Mouse (Mus musculus): ENCODE results near the gene Atp9a.

The Atp9a gene

GRCm38 (mm10) chr2:168682721-168683120 is 59.5 kb downstream of the Atp9a start:
- DNase-seq (ENCODE audit: low read depth, low spot score) = no peak

DNA sequence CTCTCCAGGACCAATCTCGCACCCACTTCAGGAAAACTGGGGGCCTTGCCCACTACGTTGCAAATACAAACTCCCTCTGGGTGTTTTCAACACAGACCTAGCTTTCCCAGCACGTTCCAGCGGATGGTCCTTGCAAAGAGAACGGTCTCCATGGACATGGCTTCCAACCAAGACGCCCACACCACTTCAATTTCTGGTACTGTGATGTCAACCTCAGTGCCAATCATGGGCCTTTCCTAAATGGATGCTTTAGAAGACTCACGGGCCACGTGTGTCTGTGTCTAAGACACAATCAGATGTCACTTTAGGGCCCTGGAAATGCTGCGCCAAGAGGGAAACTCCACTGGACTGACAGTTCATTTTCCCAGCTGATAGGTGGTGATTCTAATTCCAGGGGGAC is 60.7 kb downstream of the Atp9a start:
- no peak for DNase-seq (ENCODE audit: low read depth, low spot score)

DNA sequence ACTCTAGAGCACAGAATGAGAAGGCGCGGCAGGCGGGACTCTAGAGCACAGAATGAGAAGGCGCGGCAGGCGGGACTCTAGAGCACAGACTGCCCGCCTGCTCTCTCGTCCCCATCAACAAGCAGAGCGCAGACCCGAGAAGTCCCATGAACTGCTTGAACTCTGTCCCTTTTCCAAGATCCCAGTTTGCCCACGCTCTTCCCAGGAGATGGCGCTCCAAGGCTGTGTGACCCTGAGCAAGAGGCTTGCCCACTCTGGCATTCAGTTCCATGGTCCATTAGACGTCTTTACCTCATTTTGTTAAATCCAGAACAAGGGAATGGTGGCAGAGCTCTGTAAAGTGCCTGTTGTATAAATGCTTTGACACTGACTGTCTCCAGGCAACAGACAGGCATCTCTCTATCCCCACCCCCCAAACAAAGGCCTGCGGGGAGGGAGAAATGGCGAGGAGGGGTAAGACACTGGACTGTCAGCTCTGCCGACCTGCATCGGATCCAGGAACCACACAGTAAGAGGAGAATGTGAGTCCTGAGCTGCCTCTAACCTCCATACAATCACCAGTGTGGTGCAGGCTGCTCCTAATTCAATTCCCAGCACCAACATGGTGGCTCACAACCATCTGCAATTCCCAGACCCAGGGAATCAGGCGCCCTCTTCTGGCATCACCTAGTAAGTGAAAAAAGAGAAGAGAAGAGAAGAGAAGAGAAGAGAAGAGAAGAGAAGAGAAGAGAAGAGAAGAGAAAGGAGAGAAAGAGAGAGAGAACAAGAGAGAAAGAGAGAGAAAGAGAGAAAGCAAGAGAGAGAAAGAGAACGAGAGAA is 62.6 kb downstream of the Atp9a start:
- no peak for DNase-seq (ENCODE audit: low read depth, low spot score)

- no peak for DNase-seq (ENCODE audit: low read depth, low spot score)
Measured at GRCm38 (mm10) chr2:168678662-168679294, 63.4 kb downstream of the Atp9a start.

GRCm38 (mm10) chr2:168677650-168678049 is 64.6 kb downstream of the Atp9a start:
- DNase-seq (ENCODE audit: low read depth, low spot score) = no peak

DNA sequence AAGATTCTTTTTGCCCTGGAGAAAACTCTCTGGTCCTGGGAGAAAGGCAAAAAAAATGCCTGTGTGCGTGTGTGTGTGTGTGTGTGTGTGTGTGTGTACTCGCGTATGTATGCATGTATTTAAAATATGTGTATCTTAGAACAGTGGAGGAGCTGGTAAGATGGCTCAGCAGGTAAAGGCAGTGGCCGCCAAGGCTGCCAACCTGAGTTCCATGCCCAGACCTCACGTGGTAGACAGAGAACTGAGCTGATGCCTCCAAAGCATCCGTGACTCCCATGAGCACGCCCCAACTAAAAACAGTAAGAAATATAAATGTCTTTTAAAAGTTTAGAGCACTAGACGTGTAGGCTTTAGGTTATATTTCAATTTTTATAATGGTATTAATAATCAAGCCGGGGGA is 70.5 kb downstream of the Atp9a start:
- no peak for DNase-seq (ENCODE audit: low read depth, low spot score)

DNA sequence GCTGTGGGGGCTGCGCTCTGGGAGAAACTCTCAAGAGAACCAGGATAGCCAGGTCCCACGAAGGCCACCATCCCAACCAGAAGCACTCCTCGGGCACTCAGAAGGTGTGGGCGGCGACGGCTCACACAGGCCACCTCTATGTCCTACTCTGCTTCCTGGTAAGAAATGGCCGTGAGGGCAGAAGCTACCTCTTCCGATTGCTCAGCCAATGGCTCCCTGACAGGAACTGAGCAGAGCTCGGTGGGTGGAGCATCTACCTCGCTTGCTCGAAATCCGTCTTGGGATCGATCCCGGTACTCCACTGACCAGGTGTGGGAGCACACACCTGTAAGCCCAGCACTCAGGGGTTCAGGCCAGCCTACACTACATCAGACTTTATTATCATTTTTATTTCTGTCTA is 72.0 kb downstream of the Atp9a start:
- no peak for DNase-seq (ENCODE audit: low read depth, low spot score)

- no peak for DNase-seq (ENCODE audit: low read depth, low spot score)
Measured at GRCm38 (mm10) chr2:168669762-168670161, 72.4 kb downstream of the Atp9a start.

- DNase-seq (ENCODE audit: low read depth, low spot score) = no peak
Measured at GRCm38 (mm10) chr2:168667745-168668144, 74.5 kb downstream of the Atp9a start.

- DNase-seq (ENCODE audit: low read depth, low spot score) = no peak
Measured at GRCm38 (mm10) chr2:168665680-168666079, 76.5 kb downstream of the Atp9a start.

GRCm38 (mm10) chr2:168663716-168664115 is 78.5 kb downstream of the Atp9a start:
- no peak for DNase-seq (ENCODE audit: low read depth, low spot score)

DNA sequence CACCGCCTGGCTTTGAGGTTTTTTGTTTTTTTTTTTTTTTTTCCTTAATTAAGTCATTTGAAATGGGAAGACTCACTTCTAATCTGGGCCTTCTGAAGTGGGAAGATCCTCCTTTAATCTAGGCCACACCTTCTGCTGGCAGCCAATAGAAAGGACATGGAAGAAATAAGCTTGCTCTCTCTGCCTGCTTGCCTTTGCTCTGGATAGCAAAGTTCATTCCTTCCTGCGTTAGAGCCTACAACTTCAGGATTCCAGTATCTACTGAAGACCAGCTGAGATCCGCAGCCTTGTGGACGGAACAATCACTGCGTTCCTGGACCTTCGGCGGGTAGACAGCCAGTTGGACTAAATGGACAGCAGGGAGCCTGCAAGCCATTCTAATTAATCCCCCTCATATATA is 79.0 kb downstream of the Atp9a start:
- DNase-seq (ENCODE audit: low read depth, low spot score) = no peak

GRCm38 (mm10) chr2:168661802-168662201 is 80.4 kb downstream of the Atp9a start:
- DNase-seq (ENCODE audit: low read depth, low spot score) = no peak

DNA sequence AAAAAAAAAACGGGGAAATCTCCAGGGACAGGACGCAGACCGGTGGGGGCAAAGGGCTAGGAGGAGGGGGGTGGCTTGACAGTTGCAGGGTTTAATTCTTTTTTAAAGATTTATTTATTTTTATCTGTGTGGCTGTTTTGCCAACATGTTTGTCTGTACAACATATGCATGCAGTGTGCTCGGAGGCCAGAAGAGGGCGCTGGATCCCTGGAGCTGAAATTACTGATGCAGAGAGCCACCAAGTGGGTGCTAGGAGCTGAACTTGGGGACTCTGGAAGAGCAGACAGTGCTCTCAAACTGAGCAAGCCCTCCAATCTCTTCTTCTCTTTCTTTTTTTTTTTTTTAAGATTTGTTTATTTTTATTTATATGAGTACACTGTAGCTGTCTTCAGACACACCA is 81.9 kb downstream of the Atp9a start:
- no peak for DNase-seq (ENCODE audit: low read depth, low spot score)

DNA sequence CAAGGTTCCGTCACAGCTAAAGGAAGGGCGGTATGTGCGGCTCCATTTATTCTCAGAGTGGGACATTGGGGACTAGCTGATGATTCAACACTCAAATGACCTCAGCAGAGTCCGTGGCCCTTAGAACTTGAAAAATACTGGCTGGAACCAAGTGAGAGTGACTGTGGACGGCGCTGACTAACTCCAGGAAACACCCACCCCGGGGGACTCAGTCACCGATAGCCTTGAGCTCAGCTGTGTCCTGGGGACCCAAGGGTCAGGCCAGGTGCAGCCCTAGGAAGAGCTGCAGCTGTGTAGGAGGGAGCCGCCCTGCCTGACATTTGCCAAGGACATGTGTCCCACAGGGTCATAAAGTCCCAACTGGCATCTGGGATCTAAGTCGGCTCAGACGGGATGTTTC is 83.7 kb downstream of the Atp9a start:
- DNase-seq (ENCODE audit: low read depth, low spot score) = no peak

DNA sequence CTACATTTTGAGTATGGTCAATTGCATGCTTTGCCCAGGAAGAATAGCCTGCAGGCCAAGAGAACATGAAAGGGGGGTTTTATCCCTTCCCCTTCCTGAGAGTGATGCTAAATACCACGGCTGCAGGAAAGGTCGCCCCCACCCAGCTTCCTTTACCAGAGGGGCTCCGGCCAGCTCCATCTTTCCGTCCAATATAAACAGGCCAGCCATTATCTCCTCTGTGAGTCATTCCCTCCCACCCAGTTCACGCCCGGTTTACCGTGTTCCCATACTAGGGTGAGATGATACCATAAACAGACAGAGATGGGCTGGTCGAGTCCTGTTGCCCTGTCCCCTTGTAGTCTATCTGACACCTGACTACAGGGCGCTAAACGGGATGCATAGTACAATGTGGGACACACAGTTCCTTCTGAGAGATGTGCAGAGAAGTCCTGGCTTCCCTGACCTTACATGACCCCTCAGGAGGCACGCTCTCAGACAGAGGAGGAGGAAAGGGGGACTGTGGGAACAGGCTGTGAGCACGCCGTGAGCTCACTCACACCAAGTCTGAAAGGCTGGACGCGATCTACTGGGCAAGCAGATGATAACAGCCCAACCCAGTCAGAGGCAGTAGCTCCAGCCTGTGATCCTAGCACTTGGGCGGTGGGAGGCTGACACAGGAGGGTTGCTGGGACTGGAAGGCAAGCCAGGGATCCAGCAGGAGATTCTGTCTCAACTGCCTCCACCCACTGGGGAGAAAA is 85.5 kb downstream of the Atp9a start:
- DNase-seq (ENCODE audit: low read depth, low spot score) = no peak

GRCm38 (mm10) chr2:168654983-168655669 is 87.1 kb downstream of the Atp9a start:
- no peak for DNase-seq (ENCODE audit: low read depth, low spot score)

GRCm38 (mm10) chr2:168654482-168654881 is 87.7 kb downstream of the Atp9a start:
- DNase-seq (ENCODE audit: low read depth, low spot score) = no peak

DNA sequence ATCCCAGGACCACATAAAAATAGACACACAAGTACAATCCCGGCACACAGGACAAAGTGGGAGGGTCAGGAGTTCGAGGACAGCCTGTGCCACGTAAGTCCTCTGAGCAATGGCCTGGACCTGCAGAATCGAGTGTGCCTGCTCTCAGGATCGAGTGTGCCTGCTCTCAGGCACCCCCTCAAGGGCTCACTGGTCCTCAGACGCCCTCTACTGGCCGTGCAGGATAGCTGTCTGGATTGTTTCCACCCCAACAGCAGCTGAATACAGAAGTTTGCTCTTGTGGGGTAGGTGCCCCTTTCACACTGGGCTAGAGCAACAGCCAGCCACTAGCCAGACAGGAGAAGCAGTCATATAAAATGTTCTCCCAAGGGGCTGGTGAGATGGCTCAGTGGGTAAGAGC is 90.5 kb downstream of the Atp9a start:
- no peak for DNase-seq (ENCODE audit: low read depth, low spot score)

GRCm38 (mm10) chr2:168648171-168648570 is 94.0 kb downstream of the Atp9a start:
- DNase-seq (ENCODE audit: low read depth, low spot score) = no peak

DNA sequence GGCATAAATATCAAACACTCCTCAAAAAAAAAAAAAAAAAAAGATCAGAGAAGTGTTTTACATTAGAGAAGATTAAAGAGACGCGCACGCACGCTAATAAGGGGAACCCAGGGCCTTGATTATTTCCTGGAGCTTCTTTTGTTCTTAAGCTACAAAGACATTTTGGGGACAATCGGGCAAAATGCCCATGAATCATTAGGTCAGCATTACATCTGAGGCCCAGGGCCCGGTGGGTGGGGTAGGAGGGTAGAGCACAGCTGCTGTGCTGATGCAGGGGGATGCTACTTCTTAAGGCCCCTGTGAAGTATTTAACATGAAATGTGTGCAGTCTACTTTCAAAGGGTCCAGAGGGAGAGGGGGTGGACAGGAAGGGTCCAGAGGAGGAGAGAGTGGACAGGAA is 97.4 kb downstream of the Atp9a start:
- no peak for DNase-seq (ENCODE audit: low read depth, low spot score)

All from embryo, embryonic 11.5 days (tissue).